Mouse (Mus musculus) left cerebral cortex, adult 6 months (tissue): ENCODE results near the gene Gm14410. TPM values are rescaled to one million over a fixed set of nuclear protein-coding genes. Genes with fewer than 3 reads are reported as not detected.

Experiments used
- long read RNA-seq, 2 experiments: library from polyadenylated mRNA; unstranded; transcript quantifications; one replicate each; pipeline ENCODE4 v2.0.0; 2019 to 2020
- polyA plus RNA-seq: library from polyadenylated mRNA; unstranded; fragments of <200 nt; fragmentation: Nextera tagmentation; gene quantifications from 2 replicates; pipeline ENCODE4 v1.2.3, GENCODE M21; 2021

Gm14410 gene
- 32.9 and 45.8 TPM in 2 replicates for polyA plus RNA-seq
- long read RNA-seq, experiment 1, transcript Gm14410-201 (4 exons, 912 nt), result major isoform, 87 of 124 reads
- long read RNA-seq, experiment 1, partial matches to known transcripts, result 21 of 124 reads
- long read RNA-seq, experiment 1, other reads (novel, unspliced or antisense), result 16 of 124 reads
- long read RNA-seq, experiment 2, transcript Gm14410-201 (4 exons, 912 nt), result major isoform, 30 of 55 reads
- long read RNA-seq, experiment 2, partial matches to known transcripts, result 3 of 55 reads
- long read RNA-seq, experiment 2, other reads (novel, unspliced or antisense), result 22 of 55 reads

DNA sequence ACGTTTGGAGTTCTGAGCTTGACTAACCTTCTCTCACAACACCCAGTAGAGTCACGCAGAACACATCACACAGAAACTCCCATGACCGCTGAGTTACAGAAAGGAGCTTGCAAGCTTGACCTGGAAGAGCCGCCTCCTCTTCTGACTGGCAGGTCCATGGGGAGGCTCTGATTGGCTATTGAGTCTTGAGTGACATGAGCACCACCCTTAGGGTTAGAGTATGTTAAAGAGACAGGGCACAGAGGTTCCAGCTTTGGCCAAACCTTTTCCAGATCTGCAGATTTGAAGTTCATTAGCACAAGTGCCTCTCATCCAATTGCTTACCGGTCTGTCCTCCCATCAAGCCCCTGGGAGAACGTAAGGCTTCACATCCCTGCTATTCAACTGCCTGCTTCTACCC, at the start of gene Gm14410:
Gm14410 (minus strand) TSS at position 81 of the 400 bp plus-strand sequence.

Other genes with a start within 250 kb of the Gm14410 start
- 30.5 and 50.3 TPM in 2 replicates for gene Gm14419, start 205.5 kb downstream of the Gm14410 start, polyA plus RNA-seq
- gene Gm14401, start 132.1 kb downstream of the Gm14410 start, polyA plus RNA-seq, result not detected in 2 replicates
- gene Gm14409, start 60.6 kb upstream of the Gm14410 start, polyA plus RNA-seq, result not detected in 2 replicates
- 0.67 and 0.76 TPM in 2 replicates for gene Gm14412, start 117.9 kb upstream of the Gm14410 start, polyA plus RNA-seq
- gene Gm14418, start 191.9 kb upstream of the Gm14410 start, polyA plus RNA-seq, result 11.3 and 16.2 TPM in 2 replicates